Mouse (Mus musculus): ENCODE data around the gene Timp2.

GRCm38 (mm10) chr11:118266044-118266665, 89.4 kb downstream of the Timp2 start:
- TF ChIP-seq HCFC1 (IDR thresholded peaks at IDR 0.05; ENCODE audit: borderline replicate concordance, insufficient read depth, low read length) (no peak), ZC3H11A (IDR thresholded peaks at IDR 0.05; ENCODE audit: borderline replicate concordance, low read depth, low read length) (no peak), ZNF384 (IDR thresholded peaks at IDR 0.05; ENCODE audit: low read depth, low read length) (no peak)
